Mouse (Mus musculus) splenic B cell, adult 2 months (primary cell): ENCODE measurements around the gene Cnih2.

Source experiments
- DNase-seq: peaks from one replicate; pipeline ENCODE4 v3.0.0-alpha.2; 2011; ENCODE audit warnings: low read depth, low spot score
- H3K27me3 ChIP-seq: 2 replicates; pipeline ENCODE4 v1.6.1; 2012; ENCODE audit warnings: mild to moderate bottlenecking, low read length, moderate library complexity, mixed read lengths; ENCODE audit not compliant: control insufficient read depth, poor library complexity, insufficient read depth, severe bottlenecking
- H3K36me3 ChIP-seq: 2 replicates; pipeline ENCODE4 v1.6.1; 2012; ENCODE audit warnings: mild to moderate bottlenecking, low read length, moderate library complexity, mixed read lengths; ENCODE audit not compliant: control insufficient read depth, poor library complexity, insufficient read depth, severe bottlenecking

The Cnih2 gene

DNA sequence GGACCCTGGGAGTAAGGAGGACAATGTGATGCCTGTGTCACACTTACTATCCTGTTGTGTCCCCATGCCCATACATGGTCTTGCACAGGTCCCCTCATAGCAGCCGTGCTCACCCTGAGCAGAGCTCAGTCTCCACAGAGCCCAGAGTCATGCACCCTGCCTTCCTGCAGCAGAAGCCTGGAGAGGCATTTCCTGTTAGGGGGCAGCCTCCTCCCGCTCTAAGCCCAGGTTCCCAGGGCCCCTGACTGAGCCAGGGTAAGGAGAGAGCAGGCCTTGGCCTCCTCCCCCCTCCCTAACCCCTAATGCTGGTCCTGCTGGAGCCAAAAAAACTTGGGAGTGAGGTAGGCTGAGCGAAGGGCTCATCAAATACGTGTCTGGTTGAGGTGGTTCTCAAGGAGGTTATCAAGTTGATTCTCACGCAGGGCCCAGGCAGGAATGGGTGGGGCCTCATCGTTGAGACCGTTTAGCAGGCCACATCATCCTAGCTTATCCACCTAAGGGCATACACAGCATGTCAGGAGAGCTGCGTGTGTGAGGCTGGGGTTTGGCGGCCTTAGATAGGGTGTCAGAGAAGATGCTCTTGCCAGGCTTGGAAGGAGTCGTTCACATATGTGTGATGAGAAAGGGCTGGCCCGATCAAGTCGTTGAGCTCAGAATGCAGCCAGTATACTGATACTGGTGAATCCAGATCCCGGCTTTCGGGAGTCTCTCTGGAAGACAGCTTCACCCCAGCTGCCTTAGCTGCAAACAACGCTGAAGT is 31.1 kb downstream of the Cnih2 start:
- Histone ChIP-seq H3K27me3 (peaks cover 2% of the 10 kb centered on the region; the same call in 1 of the 2 replicates), H3K36me3 (no peaks in the 10 kb centered on the region)
- no peak for DNase-seq

DNA sequence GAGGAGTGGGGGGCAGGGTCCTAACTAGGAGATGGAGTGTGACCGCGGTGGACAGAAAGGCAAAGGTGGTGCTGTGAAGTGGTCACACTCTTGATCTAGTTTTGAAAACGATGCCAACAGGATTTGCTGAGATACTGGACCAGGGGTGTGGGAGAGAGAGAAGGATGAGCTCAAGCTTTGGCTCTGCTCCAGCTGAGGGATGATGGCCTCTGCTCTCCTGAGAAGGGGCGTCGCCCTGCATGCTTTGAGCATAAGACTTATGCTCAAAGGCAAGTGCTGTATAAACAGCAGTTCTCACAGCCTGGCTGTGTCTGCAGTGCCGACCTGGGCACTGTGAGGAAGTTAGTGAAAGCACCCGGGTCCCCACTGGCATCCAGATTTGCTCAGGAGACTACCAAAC is 33.2 kb downstream of the Cnih2 start:
- Histone ChIP-seq H3K27me3 (0 out of 2 replicates have a peak, but pooled peaks cover 2% of the 10 kb centered on the region), H3K36me3 (no peaks in the 10 kb centered on the region)
- DNase-seq: no peak

- H3K27me3 ChIP-seq: no peaks in the 10 kb centered on the region
- H3K36me3 ChIP-seq: no peaks in the 10 kb centered on the region
- DNase-seq: no peak
Observed at GRCm38 (mm10) chr19:5062446-5062845, 35.9 kb downstream of the Cnih2 start.

- Histone ChIP-seq H3K27me3 (no peaks in the 10 kb centered on the region), H3K36me3 (no peaks in the 10 kb centered on the region)
- no peak for DNase-seq
Observed at GRCm38 (mm10) chr19:5062041-5062440, 36.3 kb downstream of the Cnih2 start.

GRCm38 (mm10) chr19:5060365-5061330 is 37.7 kb downstream of the Cnih2 start:
- no peaks in the 10 kb centered on the region for H3K27me3 ChIP-seq
- no peaks in the 10 kb centered on the region for H3K36me3 ChIP-seq
- no peak for DNase-seq

DNA sequence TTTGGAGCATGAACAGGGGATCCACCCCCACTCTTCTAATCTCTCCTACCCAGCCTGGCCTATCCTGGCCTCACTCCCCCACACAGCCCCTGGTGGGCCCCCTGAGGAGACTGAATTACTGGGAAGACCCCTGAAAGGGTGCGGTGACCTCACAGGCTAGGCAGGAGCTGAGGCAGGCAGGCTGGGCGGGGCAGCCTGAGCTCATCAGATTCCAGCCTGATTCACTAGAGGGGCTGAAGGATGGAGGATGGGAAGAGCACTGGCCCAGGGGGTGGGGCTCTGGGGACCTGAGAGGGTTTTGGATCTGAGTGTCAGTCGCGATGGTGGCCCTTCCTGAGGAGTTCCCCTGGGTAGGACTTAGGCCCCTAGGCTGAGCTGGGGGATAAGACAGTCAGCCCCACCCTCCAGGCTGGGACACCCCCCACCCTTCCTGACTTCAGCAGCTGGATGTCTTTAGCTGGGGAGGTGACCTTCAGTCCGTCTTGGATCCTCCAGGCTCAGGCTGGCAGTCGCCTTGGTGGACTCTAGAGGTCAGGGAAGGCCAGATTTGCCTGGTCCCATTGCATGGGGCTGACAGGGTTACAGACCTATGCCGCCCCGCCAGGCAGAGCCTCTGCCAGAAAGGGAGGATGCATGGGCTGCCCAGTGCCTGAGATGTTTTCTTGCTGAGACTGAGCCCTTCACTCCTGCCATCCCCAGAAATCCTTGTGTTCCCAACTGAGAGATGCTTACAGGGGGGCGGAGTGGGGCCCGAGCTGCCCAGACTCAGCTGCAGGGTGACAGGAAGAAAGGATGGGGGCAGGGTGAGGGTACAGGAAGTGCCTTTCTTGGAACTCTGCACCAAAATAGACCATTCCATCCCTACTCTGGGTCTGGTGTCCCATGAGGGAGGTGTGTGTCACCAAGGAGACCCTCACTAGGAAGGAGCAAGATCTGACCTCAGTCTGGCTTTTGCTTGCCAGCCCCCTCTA is 39.2 kb downstream of the Cnih2 start:
- no peak for DNase-seq
- no peaks in the 10 kb centered on the region for H3K36me3 ChIP-seq
- H3K27me3 ChIP-seq: no peaks in the 10 kb centered on the region

- no peak for DNase-seq
- Histone ChIP-seq H3K27me3 (no peaks in the 10 kb centered on the region), H3K36me3 (no peaks in the 10 kb centered on the region)
Observed at GRCm38 (mm10) chr19:5057876-5058775, 40.2 kb downstream of the Cnih2 start.

GRCm38 (mm10) chr19:5056251-5056650 is 42.1 kb downstream of the Cnih2 start:
- Histone ChIP-seq H3K27me3 (no peaks in the 10 kb centered on the region), H3K36me3 (no peaks in the 10 kb centered on the region)
- peak; percentile 56 for DNase-seq

- DNase-seq: peak; percentile 66
- Histone ChIP-seq H3K36me3 (no peaks in the 10 kb centered on the region), H3K27me3 (no peaks in the 10 kb centered on the region)
Observed at GRCm38 (mm10) chr19:5053909-5054308, 44.4 kb downstream of the Cnih2 start.

GRCm38 (mm10) chr19:5052853-5053252 is 45.5 kb downstream of the Cnih2 start:
- H3K36me3 ChIP-seq: no peaks in the 10 kb centered on the region
- no peaks in the 10 kb centered on the region for H3K27me3 ChIP-seq
- no peak for DNase-seq

DNA sequence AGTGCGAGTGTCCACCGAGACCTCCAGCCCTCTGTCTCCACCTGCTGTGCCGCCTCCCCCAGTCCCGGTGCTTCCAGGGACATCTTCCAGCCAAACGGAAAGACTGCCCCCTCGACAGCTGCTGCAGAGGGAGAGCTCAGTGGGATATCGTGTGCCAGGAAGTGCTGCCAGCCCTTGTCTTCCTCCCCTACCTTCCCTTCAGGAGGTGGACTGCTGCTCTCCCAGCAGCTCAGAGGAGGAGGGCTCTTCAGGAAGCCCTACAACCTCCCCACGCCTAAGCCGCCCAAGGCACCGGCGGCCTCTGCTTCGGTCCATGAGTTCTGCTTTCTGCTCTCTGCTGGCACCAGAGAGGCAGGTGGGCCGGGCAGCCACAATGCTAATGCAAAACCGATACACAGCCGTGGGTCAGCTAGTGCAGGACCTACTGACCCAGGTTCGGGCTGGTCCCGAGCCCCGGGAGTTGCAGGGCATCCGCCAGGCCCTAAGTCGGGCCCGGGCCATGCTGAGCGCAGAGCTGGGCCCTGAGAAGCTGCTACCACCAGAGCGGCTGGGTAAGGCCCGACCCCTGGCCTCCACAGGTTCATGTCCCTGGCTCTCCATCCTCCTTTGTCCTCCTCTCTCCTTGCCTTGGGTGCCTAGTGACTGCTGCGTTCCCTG is 46.0 kb downstream of the Cnih2 start:
- no peaks in the 10 kb centered on the region for H3K27me3 ChIP-seq
- no peak for DNase-seq
- H3K36me3 ChIP-seq: peaks cover 4% of the 10 kb centered on the region; the same call in 1 of the 2 replicates

DNA sequence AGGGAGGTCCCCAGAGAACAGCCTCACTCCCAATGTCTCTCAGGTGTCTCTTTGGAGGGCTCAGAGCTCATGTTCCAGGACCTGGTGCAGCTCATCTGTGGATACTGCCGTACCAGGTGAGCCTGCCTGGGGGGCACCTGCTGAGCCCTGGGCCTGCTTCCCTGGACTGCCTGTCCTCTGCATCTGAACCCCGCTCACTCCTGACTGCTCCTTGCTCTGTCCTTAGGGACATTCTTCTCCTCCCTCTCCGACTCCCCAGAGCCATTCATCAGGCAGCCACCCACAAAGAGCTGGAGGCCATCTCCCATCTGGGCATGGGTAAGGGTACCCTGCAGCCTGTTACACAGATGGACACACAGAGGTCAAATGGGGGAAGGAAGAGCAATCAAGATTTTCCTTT is 46.8 kb downstream of the Cnih2 start:
- Histone ChIP-seq H3K27me3 (no peaks in the 10 kb centered on the region), H3K36me3 (peaks cover 9% of the 10 kb centered on the region)
- DNase-seq: no peak

DNA sequence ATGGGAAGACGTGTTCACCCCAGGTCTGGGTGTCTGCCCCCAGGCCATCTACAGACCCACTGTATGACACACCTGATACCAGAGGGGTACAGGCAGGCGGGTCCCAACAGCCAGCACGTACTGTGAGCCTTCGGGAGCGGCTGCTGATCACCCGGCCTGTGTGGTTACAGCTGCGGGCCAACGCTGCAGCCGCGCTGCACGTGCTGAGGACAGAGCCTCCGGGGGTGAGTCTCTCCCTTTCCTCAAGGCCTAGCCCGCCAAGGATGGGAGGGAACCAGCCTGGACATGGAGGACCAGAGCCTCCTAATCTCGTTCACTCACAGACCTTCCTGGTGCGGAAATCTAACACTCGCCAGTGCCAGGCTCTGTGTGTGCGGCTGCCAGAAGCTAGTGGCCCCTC is 47.3 kb downstream of the Cnih2 start:
- Histone ChIP-seq H3K36me3 (peaks cover 10% of the 10 kb centered on the region), H3K27me3 (no peaks in the 10 kb centered on the region)
- DNase-seq: no peak
